ENCODE assay signal across 16 mouse cellular contexts in genomic region chr11:119663876-119664275, GRCm38 (mm10).
A peak's percentile ranks its signal among the peaks of the same experiment; 100 is the strongest.
DNase-seq lines count a peak whose midpoint lies in the region; ATAC-seq and TF ChIP-seq lines count a peak whose summit lies in the region.
"Had no signal": no experiment of that assay in that cellular context is flagged by ENCODE, and none has a peak within 500 bp of the region (broad histone marks: within the 10 kb centered on the region; RNA-seq: fewer than 3 reads in every experiment).

No protein-coding gene starts in this region.

- no peak for ATAC-seq in kidney, embryonic 14.5 days (ENCODE audit: low FRiP score, low TSS enrichment)
- ATAC-seq in heart, postnatal 0 days (ENCODE audit: insufficient read depth, low read depth), result peak; percentile 63

- no peak for TF ChIP-seq CTCF in heart, postnatal 0 days (IDR thresholded peaks at IDR 0.05; ENCODE audit: low read depth)

- H3K36me3 ChIP-seq in kidney, embryonic 14.5 days (ENCODE audit: control insufficient read depth, insufficient read depth, low read length), result no peaks in the 10 kb centered on the region
- no peaks in the 10 kb centered on the region for H3K36me3 ChIP-seq in heart, postnatal 0 days (replicated peaks; ENCODE audit: control insufficient read depth, insufficient read depth, low read length)
- H3K36me3 ChIP-seq: liver, embryonic 15.5 days; midbrain, embryonic 12.5 days had no signal

- H3K9ac ChIP-seq in kidney, embryonic 14.5 days (ENCODE audit: low read depth, low read length), result no peak overlapping the region
- H3K9ac ChIP-seq in heart, postnatal 0 days (replicated peaks; ENCODE audit: low read depth, low read length), result no peak overlapping the region
- H3K9ac ChIP-seq: liver, embryonic 15.5 days; midbrain, embryonic 12.5 days had no signal

- H3K4me1 ChIP-seq in kidney, embryonic 14.5 days (ENCODE audit: control insufficient read depth, insufficient read depth, low read length), result peaks cover 26% of the 10 kb centered on the region; the same call in 1 of the 2 replicates
- H3K4me1 ChIP-seq in heart, postnatal 0 days (ENCODE audit: control insufficient read depth, insufficient read depth), result peaks cover 21% of the 10 kb centered on the region

- H3K4me2 ChIP-seq in kidney, embryonic 14.5 days (replicated peaks; ENCODE audit: low read depth, low read length), result no peak overlapping the region
- H3K4me2 ChIP-seq in heart, postnatal 0 days (ENCODE audit: low read depth, low read length), result no peak overlapping the region
- H3K4me2 ChIP-seq: liver, embryonic 15.5 days; midbrain, embryonic 12.5 days had no signal

- 90% methylated on average over 2 of the region's 2 CpGs for WGBS in kidney, embryonic 14.5 days
- 74% methylated on average over 2 of the region's 2 CpGs for WGBS in heart, postnatal 0 days

- intact Hi-C loops in gastrocnemius, postnatal 14 days (cut with DNase I; ENCODE audit: low total_unique reads), result no loop called here

- no peak for TF ChIP-seq EP300 in heart, postnatal 0 days (IDR thresholded peaks at IDR 0.05; ENCODE audit: low read depth)

- H3K9me3 ChIP-seq in kidney, embryonic 14.5 days (ENCODE audit: control insufficient read depth, low read length), result no peaks in the 10 kb centered on the region
- no peaks in the 10 kb centered on the region for H3K9me3 ChIP-seq in heart, postnatal 0 days (replicated peaks; ENCODE audit: control insufficient read depth, low read length)
- H3K9me3 ChIP-seq: liver, embryonic 15.5 days; midbrain, embryonic 12.5 days had no signal

- H3K4me3 ChIP-seq in kidney, embryonic 14.5 days (ENCODE audit: low read length), result no peak overlapping the region
- no peak overlapping the region for H3K4me3 ChIP-seq in heart, postnatal 0 days (ENCODE audit: low read depth, low read length)
- H3K4me3 ChIP-seq: liver, embryonic 15.5 days; midbrain, embryonic 12.5 days had no signal

- no peaks in the 10 kb centered on the region for H3K27me3 ChIP-seq in kidney, embryonic 14.5 days (ENCODE audit: control insufficient read depth, insufficient read depth, low read length)
- no peaks in the 10 kb centered on the region for H3K27me3 ChIP-seq in heart, postnatal 0 days (ENCODE audit: control insufficient read depth, insufficient read depth, low read length)
- H3K27me3 ChIP-seq: liver, embryonic 15.5 days; midbrain, embryonic 12.5 days had no signal

- DNase-seq in gastrocnemius, adult 18-20 months (ENCODE audit: low spot score), result peak; percentile 48
- DNase-seq in gastrocnemius, postnatal 14 days, result no peak
- DNase-seq in kidney, adult 9 months, result peak; percentile 17
- DNase-seq in adrenal gland, postnatal 10 days, result peak; percentile 61
- peak; percentile 32 for DNase-seq in heart, postnatal 0 days (ENCODE audit: low spot score)
- no peak for DNase-seq in lung, postnatal 36 days
- no peak for DNase-seq in left cerebral cortex, adult 8-10 months (ENCODE audit: low spot score in 2 of 2)
- DNase-seq: cerebellum, adult 11-12 months; kidney, postnatal 10 days; left cerebral cortex, postnatal 4 days; lung, postnatal 4 days; right cerebral cortex, adult 18-20 months; thymus, adult 18-20 months had no signal

- H3K27ac ChIP-seq in kidney, embryonic 14.5 days (ENCODE audit: low read depth, low read length), result no peak overlapping the region
- H3K27ac ChIP-seq in heart, postnatal 0 days (ENCODE audit: low read depth), result peak overlapping the region; percentile 18
- H3K27ac ChIP-seq: liver, embryonic 15.5 days; midbrain, embryonic 12.5 days had no signal

Comparison
In these comparisons a context has a peak if more than half of its experiments do, and no peak if none do; other contexts are left out.
1. DNase-seq: peak in gastrocnemius, adult 18-20 months (single experiment), kidney, adult 9 months (single experiment), adrenal gland, postnatal 10 days (single experiment) and heart, postnatal 0 days (single experiment); none in gastrocnemius, postnatal 14 days (single experiment), lung, postnatal 36 days (single experiment) and left cerebral cortex, adult 8-10 months (0 of 2).